Mouse (Mus musculus) brain, embryonic 18.5 days (tissue): Measurements from ENCODE around the gene Cplane1.
"Not testable (repeated sequence)": the region's sequence is repeated elsewhere in the genome, so short reads cannot be mapped to it uniquely, and the experiment has no call there.

Source experiments
- DNase-seq: peaks from one replicate; pipeline ENCODE4 v3.0.0-alpha.2; 2012; ENCODE audit warnings: low read depth, low spot score

Gene Cplane1

GRCm38 (mm10) chr15:8168591-8169265 is at the start of gene Cplane1:
TSS of gene Cplane1 (plus strand) at chr15:8169106.
- peak; percentile 85 for DNase-seq

- DNase-seq, result no peak
Observed at GRCm38 (mm10) chr15:8129281-8129680, 39.6 kb upstream of the Cplane1 start.

GRCm38 (mm10) chr15:8131268-8131667 is 37.6 kb upstream of the Cplane1 start:
- DNase-seq, result no peak

- DNase-seq, result no peak
Observed at GRCm38 (mm10) chr15:8131761-8132160, 37.1 kb upstream of the Cplane1 start.

- DNase-seq, result no peak
Observed at GRCm38 (mm10) chr15:8135606-8136005, 33.3 kb upstream of the Cplane1 start.

- DNase-seq, result no peak
Observed at GRCm38 (mm10) chr15:8161841-8162240, 7.1 kb upstream of the Cplane1 start.

GRCm38 (mm10) chr15:8169266-8169746 is 400 bp downstream of the Cplane1 start:
- DNase-seq, result peak; percentile 24

- DNase-seq, result no peak
Observed at GRCm38 (mm10) chr15:8189563-8189962, 20.7 kb downstream of the Cplane1 start.

GRCm38 (mm10) chr15:8190435-8190834 is 21.5 kb downstream of the Cplane1 start:
- DNase-seq, result no peak

GRCm38 (mm10) chr15:8200317-8200716 is 31.4 kb downstream of the Cplane1 start:
- DNase-seq, result no peak

GRCm38 (mm10) chr15:8208362-8208761 is 39.5 kb downstream of the Cplane1 start:
- no peak for DNase-seq

GRCm38 (mm10) chr15:8214811-8215210 is 45.9 kb downstream of the Cplane1 start:
- DNase-seq, result no peak

GRCm38 (mm10) chr15:8234167-8234566 is 65.3 kb downstream of the Cplane1 start:
- DNase-seq, result not testable (repeated sequence)

GRCm38 (mm10) chr15:8265946-8266345 is 97.0 kb downstream of the Cplane1 start:
- DNase-seq, result no peak

GRCm38 (mm10) chr15:8267211-8267610 is 98.3 kb downstream of the Cplane1 start:
- DNase-seq, result no peak

- no peak for DNase-seq
Observed at GRCm38 (mm10) chr15:8268231-8268630, 99.3 kb downstream of the Cplane1 start.

- no peak for DNase-seq
Observed at GRCm38 (mm10) chr15:8271952-8272351, 103.0 kb downstream of the Cplane1 start.

GRCm38 (mm10) chr15:8277916-8278315 is 109.0 kb downstream of the Cplane1 start:
- DNase-seq, result not testable (repeated sequence)

- DNase-seq, result no peak
Observed at GRCm38 (mm10) chr15:8279320-8279779, 110.4 kb downstream of the Cplane1 start.

- DNase-seq, result no peak
Observed at GRCm38 (mm10) chr15:8279929-8280610, 111.2 kb downstream of the Cplane1 start.

- no peak for DNase-seq
Observed at GRCm38 (mm10) chr15:8281701-8282100, 112.8 kb downstream of the Cplane1 start.

GRCm38 (mm10) chr15:8282155-8282554 is 113.2 kb downstream of the Cplane1 start:
- DNase-seq, result no peak

- DNase-seq, result no peak
Observed at GRCm38 (mm10) chr15:8291251-8291650, 122.3 kb downstream of the Cplane1 start.
